Mouse (Mus musculus) natural killer cell, adult 2 months (primary cell): Measurements from ENCODE around the gene Erc2.

Experiments used
- DNase-seq, 2 experiments: peaks; one replicate each; pipeline ENCODE4 v3.0.0; 2022; ENCODE audit warnings: low spot score in 2 of 2

The Erc2 gene

GRCm38 (mm10) chr14:27935714-27936113 lies 313.5 kb downstream of the Erc2 start:
- no peak for DNase-seq

- DNase-seq = no peak
These were observed 315.7 kb downstream of the Erc2 start for GRCm38 (mm10) chr14:27937922-27938321.

GRCm38 (mm10) chr14:27945276-27945675 lies 323.0 kb downstream of the Erc2 start:
- DNase-seq = no peak

GRCm38 (mm10) chr14:27946211-27946610 lies 324.0 kb downstream of the Erc2 start:
- no peak for DNase-seq

- DNase-seq = no peak
These were observed 326.2 kb downstream of the Erc2 start for GRCm38 (mm10) chr14:27948391-27948790.

GRCm38 (mm10) chr14:27953814-27954213 lies 331.6 kb downstream of the Erc2 start:
- no peak for DNase-seq

GRCm38 (mm10) chr14:27956801-27957200 lies 334.6 kb downstream of the Erc2 start:
- DNase-seq = no peak

- DNase-seq = no peak
These were observed 351.5 kb downstream of the Erc2 start for GRCm38 (mm10) chr14:27973701-27974100.

GRCm38 (mm10) chr14:27975661-27976060 lies 353.4 kb downstream of the Erc2 start:
- DNase-seq = no peak

GRCm38 (mm10) chr14:27984758-27985157 lies 362.5 kb downstream of the Erc2 start:
- no peak for DNase-seq

GRCm38 (mm10) chr14:27985201-27985600 lies 363.0 kb downstream of the Erc2 start:
- DNase-seq = no peak

GRCm38 (mm10) chr14:27987422-27987821 lies 365.2 kb downstream of the Erc2 start:
- DNase-seq = no peak

- no peak for DNase-seq
These were observed 376.3 kb downstream of the Erc2 start for GRCm38 (mm10) chr14:27998551-27998950.

- DNase-seq = no peak
These were observed 381.8 kb downstream of the Erc2 start for GRCm38 (mm10) chr14:28004023-28004422.

GRCm38 (mm10) chr14:28010536-28011280 lies 388.5 kb downstream of the Erc2 start:
- no peak for DNase-seq

GRCm38 (mm10) chr14:28023199-28023598 lies 401.0 kb downstream of the Erc2 start:
- no peak for DNase-seq

GRCm38 (mm10) chr14:28030870-28031269 lies 408.6 kb downstream of the Erc2 start:
- DNase-seq = no peak

- DNase-seq = no peak
These were observed 412.8 kb downstream of the Erc2 start for GRCm38 (mm10) chr14:28035013-28035412.

- DNase-seq = no peak
These were observed 420.9 kb downstream of the Erc2 start for GRCm38 (mm10) chr14:28043095-28043494.

- no peak for DNase-seq
These were observed 429.4 kb downstream of the Erc2 start for GRCm38 (mm10) chr14:28051646-28052045.

- DNase-seq = no peak
These were observed 435.1 kb downstream of the Erc2 start for GRCm38 (mm10) chr14:28057159-28057884.

- DNase-seq = no peak
These were observed 435.9 kb downstream of the Erc2 start for GRCm38 (mm10) chr14:28057885-28058860.
